Mouse (Mus musculus): ENCODE data around the gene Arhgap23.

DNA sequence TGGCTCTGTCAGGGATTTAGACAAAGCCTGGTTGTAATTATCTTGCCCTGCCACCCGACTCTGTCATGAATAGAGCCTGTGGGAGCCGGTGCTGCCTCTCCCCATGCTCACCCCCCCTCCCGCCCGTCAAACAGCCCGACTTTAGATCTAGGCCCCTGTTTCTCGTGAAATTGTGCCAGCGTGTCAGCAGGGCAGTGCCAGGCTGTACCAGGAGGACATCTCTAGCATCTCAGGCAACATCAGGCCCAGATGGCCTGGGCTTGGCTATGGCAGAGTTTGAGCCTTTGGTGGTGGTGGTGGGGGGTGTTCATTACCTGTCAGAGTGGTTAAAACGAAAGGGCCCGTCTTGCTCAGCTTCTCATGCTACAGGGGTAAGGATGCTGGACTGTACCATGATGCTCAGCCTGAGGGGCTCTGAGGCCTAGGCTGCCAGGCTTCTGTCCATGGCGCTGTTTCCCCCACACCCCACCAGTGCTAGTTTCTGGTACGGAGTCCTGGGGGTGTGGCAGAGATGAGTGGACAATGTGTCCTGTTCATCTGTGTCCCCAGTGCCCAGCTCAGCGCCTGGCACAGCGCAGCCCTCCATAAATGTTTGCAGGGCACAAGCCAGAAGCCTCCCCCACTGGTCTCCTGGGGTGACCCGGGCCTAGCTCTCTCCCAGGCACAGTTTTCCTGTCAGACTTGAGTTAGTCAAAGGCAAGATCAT, 3.7 kb downstream of the Arhgap23 start:
- no peak for TF ChIP-seq BHLHE40 (IDR thresholded peaks at IDR 0.05; ENCODE audit: low read depth, low read length)
- no peak for TF ChIP-seq NELFE (IDR thresholded peaks at IDR 0.05; ENCODE audit: low read depth, low read length)
